Mouse (Mus musculus): ENCODE data around the gene Hmces.

Gene Hmces

GRCm38 (mm10) chr6:87913661-87914325 lies at the start of gene Hmces:
Gene Hmces (plus strand): TSS chr6:87913935.
- peak; percentile 60 for DNase-seq (ENCODE audit: low read depth, low spot score)

- DNase-seq (ENCODE audit: low read depth, low spot score), result no peak
These were observed 47.5 kb upstream of the Hmces start for GRCm38 (mm10) chr6:87866211-87866610.

- no peak for DNase-seq (ENCODE audit: low read depth, low spot score)
These were observed 46.5 kb upstream of the Hmces start for GRCm38 (mm10) chr6:87867256-87867655.

- no peak for DNase-seq (ENCODE audit: low read depth, low spot score)
These were observed 44.7 kb upstream of the Hmces start for GRCm38 (mm10) chr6:87868871-87869506.

- no peak for DNase-seq (ENCODE audit: low read depth, low spot score)
These were observed 43.3 kb upstream of the Hmces start for GRCm38 (mm10) chr6:87870440-87870839.

GRCm38 (mm10) chr6:87871240-87871639 lies 42.5 kb upstream of the Hmces start:
- no peak for DNase-seq (ENCODE audit: low read depth, low spot score)

- no peak for DNase-seq (ENCODE audit: low read depth, low spot score)
These were observed 40.6 kb upstream of the Hmces start for GRCm38 (mm10) chr6:87873104-87873503.

GRCm38 (mm10) chr6:87873963-87874362 lies 39.8 kb upstream of the Hmces start:
- DNase-seq (ENCODE audit: low read depth, low spot score), result no peak

- DNase-seq (ENCODE audit: low read depth, low spot score), result no peak
These were observed 38.7 kb upstream of the Hmces start for GRCm38 (mm10) chr6:87875083-87875482.

- DNase-seq (ENCODE audit: low read depth, low spot score), result no peak
These were observed 38.2 kb upstream of the Hmces start for GRCm38 (mm10) chr6:87875562-87875961.

- DNase-seq (ENCODE audit: low read depth, low spot score), result no peak
These were observed 37.6 kb upstream of the Hmces start for GRCm38 (mm10) chr6:87876068-87876643.

- DNase-seq (ENCODE audit: low read depth, low spot score), result no peak
These were observed 34.7 kb upstream of the Hmces start for GRCm38 (mm10) chr6:87879010-87879409.

GRCm38 (mm10) chr6:87879628-87880027 lies 34.1 kb upstream of the Hmces start:
- DNase-seq (ENCODE audit: low read depth, low spot score), result no peak

GRCm38 (mm10) chr6:87882221-87882620 lies 31.5 kb upstream of the Hmces start:
- no peak for DNase-seq (ENCODE audit: low read depth, low spot score)

- DNase-seq (ENCODE audit: low read depth, low spot score), result no peak
These were observed 30.9 kb upstream of the Hmces start for GRCm38 (mm10) chr6:87882816-87883215.

GRCm38 (mm10) chr6:87886721-87887120 lies 27.0 kb upstream of the Hmces start:
- DNase-seq (ENCODE audit: low read depth, low spot score), result no peak

GRCm38 (mm10) chr6:87887594-87888233 lies 26.0 kb upstream of the Hmces start, which contains the start of gene Copg1:
Gene Copg1 (plus strand): TSS chr6:87887814.
- DNase-seq (ENCODE audit: low read depth, low spot score), result peak; percentile 100

GRCm38 (mm10) chr6:87893931-87894330 lies 19.8 kb upstream of the Hmces start:
- DNase-seq (ENCODE audit: low read depth, low spot score), result no peak

GRCm38 (mm10) chr6:87898028-87898427 lies 15.7 kb upstream of the Hmces start:
- DNase-seq (ENCODE audit: low read depth, low spot score), result no peak

- no peak for DNase-seq (ENCODE audit: low read depth, low spot score)
These were observed 7.1 kb upstream of the Hmces start for GRCm38 (mm10) chr6:87906632-87907031.

GRCm38 (mm10) chr6:87909181-87909580 lies 4.6 kb upstream of the Hmces start:
- DNase-seq (ENCODE audit: low read depth, low spot score), result no peak

- DNase-seq (ENCODE audit: low read depth, low spot score), result no peak
These were observed 2.2 kb upstream of the Hmces start for GRCm38 (mm10) chr6:87911559-87911958.

Measured in retina, adult 2 months (tissue).